Mouse (Mus musculus) olfactory bulb, adult 2 months (tissue): ENCODE measurements around the gene Actc1.

Experiments
- CTCF ChIP-seq: fragments of 200-500 bp; IDR thresholded peaks from 2 replicates; pipeline ENCODE4 v1.5.1; 2012; ENCODE audit warnings: low read depth, mild to moderate bottlenecking, low read length, moderate library complexity; ENCODE audit not compliant: insufficient read depth
- POLR2A ChIP-seq: fragments of 200-500 bp; IDR thresholded peaks from 2 replicates; pipeline ENCODE4 v1.6.1; 2012; ENCODE audit warnings: mild to moderate bottlenecking, low read depth, low read length, moderate library complexity; ENCODE audit not compliant: insufficient read depth

- TF ChIP-seq CTCF = no peak
- TF ChIP-seq POLR2A = no peak
These were observed 43.2 kb upstream of the Actc1 start for GRCm38 (mm10) chr2:114096570-114096969.
